Mouse (Mus musculus): Measurements from ENCODE around the gene Cfap126. TPM values are rescaled to one million over a fixed set of nuclear protein-coding genes. Genes with fewer than 3 reads are reported as not detected.
"Not testable (repeated sequence)": the region's sequence is repeated elsewhere in the genome, so short reads cannot be mapped to it uniquely, and the experiment has no call there.

Cfap126 gene
- polyA plus RNA-seq, 1 experiment from 2014 or later = 8.7 TPM

DNA sequence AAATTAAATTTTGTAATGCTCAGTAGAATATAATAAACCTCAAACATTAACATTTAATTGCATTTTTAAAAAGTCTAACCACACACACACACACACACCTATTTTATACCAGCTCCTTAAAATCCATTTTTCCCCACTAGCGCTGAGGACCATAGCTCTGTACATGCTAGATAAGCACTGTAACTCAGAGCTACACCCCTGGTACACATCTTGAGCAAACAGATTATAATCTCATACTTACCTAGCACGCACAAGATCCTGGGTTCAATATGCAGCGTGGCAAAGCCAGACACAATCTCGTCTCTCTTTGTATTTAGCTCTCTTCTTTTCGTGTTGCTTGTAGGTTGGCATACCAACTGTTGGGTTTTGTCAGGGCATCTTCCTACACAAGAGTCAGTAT, 10.7 kb downstream of the Cfap126 start:
- no peaks in the 10 kb centered on the region for H3K36me3 ChIP-seq (ENCODE audit: control insufficient read depth, insufficient read depth, low read length)
- no peak overlapping the region for H3K4me2 ChIP-seq (replicated peaks; ENCODE audit: low read depth, low read length)
- no peaks in the 10 kb centered on the region for H3K27me3 ChIP-seq (ENCODE audit: control insufficient read depth, insufficient read depth, low read length)
- no peak overlapping the region for H3K4me3 ChIP-seq (ENCODE audit: low read depth, low read length)
- H3K9ac ChIP-seq (ENCODE audit: low read depth, low read length) = no peak overlapping the region
- no peaks in the 10 kb centered on the region for H3K9me3 ChIP-seq (ENCODE audit: control insufficient read depth, low read length)
- no peak overlapping the region for H3K27ac ChIP-seq (ENCODE audit: low read depth, low read length)
- no peaks in the 10 kb centered on the region for H3K4me1 ChIP-seq (replicated peaks; ENCODE audit: control insufficient read depth, insufficient read depth, low read length)
- DNase-seq (ENCODE audit: low spot score) (no peak), ATAC-seq (ENCODE audit: low FRiP score) (no peak)
- WGBS = 92% methylated on average over 5 of the region's 5 CpGs

DNA sequence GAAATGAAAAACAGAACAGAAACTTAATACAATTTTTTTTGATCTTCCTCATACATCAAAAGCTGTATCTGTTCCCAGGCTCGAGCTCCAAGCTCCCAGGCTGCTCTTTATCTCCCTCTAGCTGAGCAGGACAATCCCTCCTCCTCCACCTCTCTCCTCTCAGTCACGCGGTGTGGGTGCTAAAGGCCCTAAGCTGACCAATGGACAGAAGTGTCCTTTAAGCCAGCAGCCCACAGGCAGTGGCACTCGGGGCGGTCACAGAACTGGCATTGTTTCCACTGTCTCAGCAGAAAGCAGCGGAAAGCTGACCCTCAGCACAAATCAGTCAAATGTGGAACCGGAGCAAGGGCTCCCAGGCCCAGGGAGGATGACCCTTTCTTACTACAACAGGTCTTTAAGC, 15.5 kb downstream of the Cfap126 start:
- Histone ChIP-seq H3K27me3 (ENCODE audit: control insufficient read depth, insufficient read depth, low read length) (no peaks in the 10 kb centered on the region), H3K27ac (ENCODE audit: low read depth, low read length) (no peak overlapping the region), H3K36me3 (ENCODE audit: control insufficient read depth, insufficient read depth, low read length) (no peaks in the 10 kb centered on the region), H3K9me3 (ENCODE audit: control insufficient read depth, low read length) (no peaks in the 10 kb centered on the region), H3K4me2 (replicated peaks; ENCODE audit: low read depth, low read length) (no peak overlapping the region), H3K4me1 (replicated peaks; ENCODE audit: control insufficient read depth, insufficient read depth, low read length) (no peaks in the 10 kb centered on the region), H3K9ac (ENCODE audit: low read depth, low read length) (no peak overlapping the region), H3K4me3 (ENCODE audit: low read depth, low read length) (no peak overlapping the region)
- WGBS = 58% methylated on average over 7 of the region's 7 CpGs
- ATAC-seq (ENCODE audit: low FRiP score) (no peak), DNase-seq (ENCODE audit: low spot score) (no peak)

DNA sequence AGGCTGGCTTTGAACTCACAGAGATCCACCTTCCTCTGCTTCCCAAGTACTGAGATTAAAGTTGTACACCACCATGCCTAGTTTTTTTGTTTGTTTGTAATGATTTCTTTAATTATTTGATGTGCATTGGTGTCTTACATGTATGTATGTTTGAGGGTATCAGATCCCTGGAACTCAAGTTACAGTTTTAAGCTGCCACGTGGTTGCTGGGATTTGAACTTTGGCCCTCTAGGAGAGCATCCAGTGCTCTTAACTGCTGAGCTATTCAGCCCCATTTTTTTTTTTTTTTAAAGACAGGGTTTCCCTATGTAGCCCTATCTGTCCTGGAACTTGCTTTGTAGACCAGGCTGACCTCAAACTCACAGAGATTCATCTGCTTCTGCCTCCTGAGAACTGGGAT, 17.3 kb downstream of the Cfap126 start:
- Histone ChIP-seq H3K9me3 (ENCODE audit: control insufficient read depth, low read length) (no peaks in the 10 kb centered on the region), H3K4me3 (ENCODE audit: low read depth, low read length) (no peak overlapping the region), H3K4me1 (replicated peaks; ENCODE audit: control insufficient read depth, insufficient read depth, low read length) (no peaks in the 10 kb centered on the region), H3K27me3 (ENCODE audit: control insufficient read depth, insufficient read depth, low read length) (no peaks in the 10 kb centered on the region), H3K36me3 (ENCODE audit: control insufficient read depth, insufficient read depth, low read length) (no peaks in the 10 kb centered on the region), H3K27ac (ENCODE audit: low read depth, low read length) (no peak overlapping the region), H3K9ac (ENCODE audit: low read depth, low read length) (no peak overlapping the region), H3K4me2 (replicated peaks; ENCODE audit: low read depth, low read length) (no peak overlapping the region)
- WGBS = 89% methylated on average over 1 of the region's 1 CpGs
- no peak for ATAC-seq (ENCODE audit: low FRiP score)
- DNase-seq (ENCODE audit: low spot score) = no peak

DNA sequence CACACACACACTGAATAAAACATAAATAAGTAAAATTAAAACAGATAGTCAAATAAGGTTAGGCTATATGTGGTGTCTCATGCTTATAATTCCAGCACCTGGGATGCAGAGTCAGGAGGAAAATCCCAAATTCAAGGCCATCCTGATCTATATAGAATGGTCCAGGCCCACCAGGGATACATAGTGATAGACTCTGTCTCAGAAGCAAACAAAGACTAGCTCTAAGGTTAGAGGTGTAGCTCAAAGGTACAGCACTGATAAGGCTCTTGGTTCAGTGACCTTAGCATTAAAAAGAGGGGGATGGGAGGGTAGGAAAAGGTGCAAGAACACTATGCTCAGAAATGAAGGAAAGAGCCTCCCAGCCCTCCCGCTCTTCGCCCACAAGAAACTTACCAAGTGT, 21.9 kb downstream of the Cfap126 start:
- no peak overlapping the region for H3K27ac ChIP-seq (ENCODE audit: low read depth, low read length)
- 98% methylated on average over 2 of the region's 2 CpGs for WGBS
- peaks cover 3% of the 10 kb centered on the region for H3K36me3 ChIP-seq (ENCODE audit: control insufficient read depth, insufficient read depth, low read length)
- no peaks in the 10 kb centered on the region for H3K4me1 ChIP-seq (replicated peaks; ENCODE audit: control insufficient read depth, insufficient read depth, low read length)
- H3K9me3 ChIP-seq (ENCODE audit: control insufficient read depth, low read length) = no peaks in the 10 kb centered on the region
- no peak overlapping the region for H3K4me2 ChIP-seq (replicated peaks; ENCODE audit: low read depth, low read length)
- no peak overlapping the region for H3K9ac ChIP-seq (ENCODE audit: low read depth, low read length)
- no peak for ATAC-seq (ENCODE audit: low FRiP score)
- DNase-seq (ENCODE audit: low spot score) = no peak
- H3K4me3 ChIP-seq (ENCODE audit: low read depth, low read length) = no peak overlapping the region
- H3K27me3 ChIP-seq (ENCODE audit: control insufficient read depth, insufficient read depth, low read length) = no peaks in the 10 kb centered on the region

DNA sequence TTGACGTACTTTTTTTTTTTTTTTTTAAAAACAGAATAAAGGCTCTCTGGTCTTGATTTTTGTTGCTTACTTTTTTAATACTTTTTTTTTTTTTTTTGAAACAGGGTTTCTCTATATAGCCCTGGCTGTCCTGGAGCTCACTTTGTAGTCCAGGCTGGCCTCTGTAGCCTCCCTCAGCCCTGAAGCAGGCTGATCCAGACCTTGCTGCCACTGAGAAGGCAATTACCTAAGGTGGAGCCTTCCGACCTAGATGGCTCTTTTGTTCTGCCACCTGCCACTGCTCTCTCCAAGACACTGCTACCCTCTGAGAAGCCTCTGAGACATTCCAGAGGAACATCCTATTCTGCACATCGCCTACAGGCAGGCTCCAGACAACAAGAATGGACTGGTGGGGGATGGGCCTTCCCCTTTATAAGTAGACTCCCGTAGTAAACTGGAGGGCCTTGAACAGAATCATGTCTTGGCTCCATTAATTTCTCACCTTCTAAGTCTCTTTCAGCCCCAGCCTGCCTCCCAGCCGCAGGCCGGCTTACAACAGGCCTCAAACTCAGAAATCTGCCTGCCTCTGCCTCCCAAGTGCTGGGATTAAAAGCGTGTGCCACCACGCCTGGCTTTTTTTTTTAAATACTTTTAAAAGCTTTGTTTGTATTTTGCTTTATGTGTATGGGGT, 23.9 kb downstream of the Cfap126 start:
- H3K9me3 ChIP-seq (ENCODE audit: control insufficient read depth, low read length); ATAC-seq (ENCODE audit: low FRiP score); H3K4me3 ChIP-seq (ENCODE audit: low read depth, low read length); H3K27ac ChIP-seq (ENCODE audit: low read depth, low read length); H3K4me1 ChIP-seq (replicated peaks; ENCODE audit: control insufficient read depth, insufficient read depth, low read length); H3K36me3 ChIP-seq (ENCODE audit: control insufficient read depth, insufficient read depth, low read length); H3K4me2 ChIP-seq (replicated peaks; ENCODE audit: low read depth, low read length); H3K27me3 ChIP-seq (ENCODE audit: control insufficient read depth, insufficient read depth, low read length); DNase-seq (ENCODE audit: low spot score); H3K9ac ChIP-seq (ENCODE audit: low read depth, low read length): not testable (repeated sequence)
- WGBS = 91% methylated on average over 8 of the region's 8 CpGs

DNA sequence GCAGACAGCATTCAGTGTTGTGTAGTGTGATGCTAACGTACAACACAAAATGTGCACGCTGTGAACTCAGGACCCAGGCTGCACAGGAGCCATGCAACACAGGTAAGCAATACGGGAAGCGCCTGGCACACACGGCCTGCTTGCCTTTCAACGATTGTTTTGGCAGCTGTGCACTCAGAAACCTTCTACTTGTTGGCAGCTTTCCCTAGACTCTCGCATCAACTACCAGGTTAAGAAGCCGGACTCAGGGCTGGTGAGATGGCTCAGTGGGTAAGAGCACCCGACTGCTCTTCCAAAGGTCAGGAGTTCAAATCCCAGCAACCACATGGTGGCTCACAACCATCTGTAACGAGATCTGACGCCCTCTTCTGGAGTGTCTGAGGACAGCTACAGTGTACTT, 29.3 kb downstream of the Cfap126 start:
- not testable (repeated sequence) for H3K36me3 ChIP-seq (ENCODE audit: control insufficient read depth, insufficient read depth, low read length); H3K27me3 ChIP-seq (ENCODE audit: control insufficient read depth, insufficient read depth, low read length); DNase-seq (ENCODE audit: low spot score); H3K4me3 ChIP-seq (ENCODE audit: low read depth, low read length); ATAC-seq (ENCODE audit: low FRiP score); H3K27ac ChIP-seq (ENCODE audit: low read depth, low read length); H3K4me1 ChIP-seq (replicated peaks; ENCODE audit: control insufficient read depth, insufficient read depth, low read length); H3K9ac ChIP-seq (ENCODE audit: low read depth, low read length); H3K4me2 ChIP-seq (replicated peaks; ENCODE audit: low read depth, low read length); H3K9me3 ChIP-seq (ENCODE audit: control insufficient read depth, low read length)
- 92% methylated on average over 9 of the region's 11 CpGs for WGBS

DNA sequence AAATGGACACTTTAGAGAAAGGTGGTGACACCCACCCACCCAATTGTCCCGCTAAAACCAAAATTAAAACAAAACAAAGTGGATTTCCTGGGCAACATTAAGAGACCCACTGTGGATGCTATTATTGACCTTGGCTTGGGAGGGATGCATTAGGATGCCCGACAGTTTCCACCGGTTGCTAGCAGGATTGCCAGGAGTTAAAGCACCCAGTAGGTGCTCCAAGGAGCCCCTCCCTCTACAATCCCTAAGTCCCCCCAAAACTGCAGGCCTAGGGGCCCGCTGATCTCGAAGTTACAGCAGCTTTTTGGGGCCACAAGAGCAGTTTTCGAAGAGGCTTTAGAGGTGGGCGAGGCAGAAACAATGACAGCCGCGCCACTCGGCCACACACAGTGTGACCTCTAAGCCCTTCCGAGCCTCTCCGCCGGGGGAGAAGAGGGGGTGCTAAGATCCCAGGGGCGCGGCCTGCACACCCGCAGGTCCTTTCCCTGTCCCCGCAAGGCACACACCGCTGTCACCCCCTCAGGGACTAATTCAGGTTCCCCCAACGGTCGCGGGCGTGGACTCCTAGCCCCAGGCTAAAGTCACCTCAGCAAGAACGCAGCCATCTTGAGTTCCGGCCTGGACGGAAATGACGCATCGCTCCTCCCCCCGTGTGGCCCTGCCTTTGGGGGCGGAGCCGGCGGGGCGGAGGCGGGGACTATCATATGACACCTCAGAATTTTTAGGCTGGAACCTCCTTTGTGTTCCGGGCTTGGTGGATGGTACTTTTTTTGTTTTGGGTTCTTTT, 36.4 kb downstream of the Cfap126 start, which contains the start of the genes Sdhc and Mpz:
Sdhc (minus strand) TSS at position 630 of the 787 bp plus-strand sequence.
Mpz (plus strand) TSS at position 738 of the 787 bp plus-strand sequence.
- ATAC-seq (ENCODE audit: low FRiP score) = peak; percentile 96
- Histone ChIP-seq H3K9ac (ENCODE audit: low read depth, low read length) (peak within 1 kb of the TSS; percentile 86), H3K4me1 (replicated peaks; ENCODE audit: control insufficient read depth, insufficient read depth, low read length) (no peaks in the 10 kb centered on the region), H3K36me3 (ENCODE audit: control insufficient read depth, insufficient read depth, low read length) (no peaks in the 10 kb centered on the region), H3K4me3 (ENCODE audit: low read depth, low read length) (peak within 1 kb of the TSS; percentile 72), H3K9me3 (ENCODE audit: control insufficient read depth, low read length) (no peaks in the 10 kb centered on the region), H3K4me2 (replicated peaks; ENCODE audit: low read depth, low read length) (peak within 1 kb of the TSS; percentile 83), H3K27ac (ENCODE audit: low read depth, low read length) (peak within 1 kb of the TSS; percentile 67), H3K27me3 (ENCODE audit: control insufficient read depth, insufficient read depth, low read length) (no peaks in the 10 kb centered on the region)
- WGBS = under 1% methylated on average over 34 of the region's 34 CpGs
- DNase-seq (ENCODE audit: low spot score) = peak; percentile 96

DNA sequence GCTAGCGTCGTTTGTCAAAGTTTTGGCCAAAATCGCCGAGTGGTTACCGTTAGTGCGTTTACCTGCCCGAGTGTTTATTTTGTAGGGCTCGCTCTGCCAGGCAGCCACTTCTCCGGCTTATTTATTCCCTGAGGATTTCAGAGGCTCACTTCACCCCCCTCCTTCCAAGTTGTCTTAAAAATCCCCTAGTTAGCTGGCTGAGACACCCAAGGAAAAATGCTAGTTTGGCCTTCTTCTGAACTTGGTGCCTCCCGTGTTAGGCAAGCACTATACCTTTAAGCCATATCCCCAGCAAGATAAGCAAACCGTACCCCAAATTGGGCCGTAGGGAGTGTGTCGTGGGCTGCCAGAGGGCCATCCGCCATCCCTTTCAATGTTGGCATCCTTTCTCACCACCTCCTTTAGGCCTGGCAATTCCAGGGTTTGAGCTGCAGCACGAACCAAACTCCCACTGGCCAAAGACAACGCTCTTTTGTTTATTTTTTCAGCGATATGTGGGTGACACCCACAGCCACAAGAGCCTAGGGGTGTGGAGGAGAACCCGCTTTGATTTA, 37.2 kb downstream of the Cfap126 start:
- WGBS = 7% methylated on average over 18 of the region's 18 CpGs
- Histone ChIP-seq H3K4me3 (ENCODE audit: low read depth, low read length) (peak overlapping the region; percentile 72), H3K9me3 (ENCODE audit: control insufficient read depth, low read length) (no peaks in the 10 kb centered on the region), H3K9ac (ENCODE audit: low read depth, low read length) (peak overlapping the region; percentile 54), H3K27ac (ENCODE audit: low read depth, low read length) (no peak overlapping the region), H3K27me3 (ENCODE audit: control insufficient read depth, insufficient read depth, low read length) (no peaks in the 10 kb centered on the region), H3K4me2 (replicated peaks; ENCODE audit: low read depth, low read length) (peak overlapping the region; percentile 63), H3K36me3 (ENCODE audit: control insufficient read depth, insufficient read depth, low read length) (no peaks in the 10 kb centered on the region), H3K4me1 (replicated peaks; ENCODE audit: control insufficient read depth, insufficient read depth, low read length) (no peaks in the 10 kb centered on the region)
- ATAC-seq (ENCODE audit: low FRiP score) (peak; percentile 17; the same call in 1 of the 2 replicates), DNase-seq (ENCODE audit: low spot score) (peak; percentile 51)
